Mouse (Mus musculus) lung, adult 2 months (tissue): ENCODE results near the gene Ap5m1.

Experiments used
- CTCF ChIP-seq: fragments of 200-500 bp; IDR thresholded peaks from 2 replicates; pipeline ENCODE4 v1.5.1; 2011; ENCODE audit warnings: mild to moderate bottlenecking, low read length, control low read depth; ENCODE audit not compliant: insufficient read depth
- POLR2A ChIP-seq: fragments of 200-500 bp; IDR thresholded peaks from 2 replicates; pipeline ENCODE4 v1.6.1; 2011; ENCODE audit warnings: low read depth, mild to moderate bottlenecking, control low read depth, low read length, borderline replicate concordance; ENCODE audit errors: extremely low read depth

DNA sequence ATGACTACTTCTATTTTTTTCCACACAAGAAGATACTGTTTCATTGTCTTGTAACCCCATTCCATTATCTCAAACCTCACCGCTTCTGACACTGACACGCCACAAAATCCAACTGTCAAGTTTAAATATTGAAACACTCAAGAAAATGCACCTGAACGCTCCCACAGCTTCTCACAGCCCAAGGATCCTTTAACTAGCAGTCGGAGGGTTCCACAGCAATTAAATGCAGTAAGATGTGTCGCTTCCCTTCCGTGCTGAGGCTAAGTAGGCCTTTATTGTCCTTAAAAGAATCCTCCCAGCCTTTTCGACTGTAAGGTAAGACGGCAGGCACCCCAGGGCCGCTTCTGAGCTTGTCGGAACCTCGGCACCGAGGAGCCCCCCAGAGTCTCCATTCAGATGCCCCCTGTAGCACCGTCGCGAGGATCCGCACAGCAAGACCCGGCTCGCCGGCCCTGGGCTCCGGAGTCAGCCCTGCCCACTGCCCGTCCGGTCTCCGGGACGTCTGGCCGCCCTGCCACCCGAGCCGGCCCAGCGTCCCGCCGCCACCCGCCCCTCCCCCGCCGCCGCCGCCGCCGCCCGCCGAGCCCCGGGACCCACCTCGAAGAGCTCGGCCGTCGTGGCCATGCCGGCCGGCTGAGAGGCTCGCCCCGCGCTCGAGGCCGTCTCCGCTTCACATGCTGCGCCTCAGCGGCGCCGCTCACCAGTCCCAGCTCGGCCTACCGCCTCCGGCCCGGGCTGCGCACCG is at the start of gene Ap5m1:
- TF ChIP-seq CTCF (no peak), POLR2A (no peak)
